ENCODE assay signal across 23 mouse cellular contexts in genomic region chr7:30593579-30594509, GRCm38 (mm10). TPM values are rescaled to one million over a fixed set of nuclear protein-coding genes. Genes with fewer than 3 reads are reported as not detected.
A peak's percentile ranks its signal among the peaks of the same experiment; 100 is the strongest.
DNase-seq lines count a peak whose midpoint lies in the region; ATAC-seq and TF ChIP-seq lines count a peak whose summit lies in the region.
"Had no signal": no experiment of that assay in that cellular context is flagged by ENCODE, and none has a peak within 500 bp of the region (broad histone marks: within the 10 kb centered on the region; RNA-seq: fewer than 3 reads in every experiment).

No protein-coding gene starts in this region.

- TF ChIP-seq CTCF in liver, postnatal 0 days (IDR thresholded peaks at IDR 0.05; ENCODE audit: low read depth), result no peak
- TF ChIP-seq CTCF in spleen, adult 2 months (IDR thresholded peaks at IDR 0.05; ENCODE audit: extremely low read depth, insufficient read depth, insufficient read length, insufficient replicate concordance), result no peak
- TF ChIP-seq CTCF in MEL (IDR thresholded peaks at IDR 0.05 in 2 of 3, conservative IDR thresholded peaks at IDR 0.05 in 1 of 3; ENCODE audit: control insufficient read depth in 1 of 3, insufficient read depth in 1 of 3, low read depth in 2 of 3, low read length in 3 of 3, poor library complexity in 1 of 3, severe bottlenecking in 1 of 3), result no peak

- WGBS in liver, embryonic 12.5 days (ENCODE audit: insufficient replicate concordance), result 58% methylated on average over 10 of the region's 10 CpGs
- 66% methylated on average over 10 of the region's 10 CpGs for WGBS in liver, postnatal 0 days (ENCODE audit: insufficient replicate concordance)
- WGBS in spleen, adult 2 months, result 62% methylated on average over 10 of the region's 10 CpGs

- H3K4me3 ChIP-seq in liver, embryonic 12.5 days, result no peak overlapping the region
- no peak overlapping the region for H3K4me3 ChIP-seq in liver, postnatal 0 days (ENCODE audit: low read depth, low read length)
- H3K4me3 ChIP-seq in spleen, adult 2 months (ENCODE audit: extremely low read depth, insufficient read depth, insufficient read length), result no peak overlapping the region
- H3K4me3 ChIP-seq in MEL (ENCODE audit: control insufficient read depth in 1 of 2, insufficient read depth in 1 of 2, low read depth in 2 of 2, low read length in 2 of 2), result peak overlapping the region; percentile 46 to 54
- H3K4me3 ChIP-seq: embryonic facial prominence, embryonic 10.5 days; forebrain, embryonic 13.5 days; heart, embryonic 12.5 days had no signal

- no peak for TF ChIP-seq EP300 in liver, postnatal 0 days (IDR thresholded peaks at IDR 0.05; ENCODE audit: low read depth)
- TF ChIP-seq EP300 in MEL (IDR thresholded peaks at IDR 0.05; ENCODE audit: low read depth in 1 of 2, low read length in 2 of 2), result peak; percentile 33 to 70; a peak in 3 of 4 replicates

- H3K9me3 ChIP-seq in liver, embryonic 12.5 days (replicated peaks), result no peaks in the 10 kb centered on the region
- H3K9me3 ChIP-seq in liver, postnatal 0 days (ENCODE audit: low read length), result no peaks in the 10 kb centered on the region
- no peaks in the 10 kb centered on the region for H3K9me3 ChIP-seq in MEL (replicated peaks; ENCODE audit: insufficient read depth, low read length)
- H3K9me3 ChIP-seq: embryonic facial prominence, embryonic 10.5 days; forebrain, embryonic 13.5 days; heart, embryonic 12.5 days had no signal

- peaks cover 10% of the 10 kb centered on the region for H3K79me2 ChIP-seq in MEL (ENCODE audit: control insufficient read depth, insufficient read depth, low read length, poor library complexity)

- H3K27ac ChIP-seq in liver, embryonic 12.5 days, result no peak overlapping the region
- H3K27ac ChIP-seq in liver, postnatal 0 days (ENCODE audit: low read depth), result no peak overlapping the region
- H3K27ac ChIP-seq in spleen, adult 2 months (ENCODE audit: insufficient read depth, low read length), result peak overlapping the region; percentile 80
- peak overlapping the region; percentile 84 for H3K27ac ChIP-seq in MEL (ENCODE audit: control insufficient read depth, low read depth, low read length)
- H3K27ac ChIP-seq: embryonic facial prominence, embryonic 10.5 days; forebrain, embryonic 13.5 days had no signal

- TF ChIP-seq POLR2A in spleen, adult 2 months (IDR thresholded peaks at IDR 0.05; ENCODE audit: low read depth, low read length), result no peak
- 0 out of 4 replicates have a peak, but pooled peaks of 1 of the 2 experiments have one; percentile 20 for TF ChIP-seq POLR2A in MEL (IDR thresholded peaks at IDR 0.05; ENCODE audit: control insufficient read depth in 1 of 2, insufficient read depth in 1 of 2, low read depth in 1 of 2, low read length in 2 of 2, poor library complexity in 1 of 2)

- no peak for DNase-seq in liver, postnatal 0 days
- no peak for DNase-seq in spleen, adult 2 months (ENCODE audit: low read depth in 1 of 2, low spot score in 2 of 2)
- DNase-seq in spleen, adult 18-20 months, result no peak
- DNase-seq in MEL (ENCODE audit: low read depth, low spot score), result peak; percentile 67
- no peak for DNase-seq in adrenal gland, postnatal 4 days (ENCODE audit: low spot score in 2 of 2)
- no peak for DNase-seq in heart, postnatal 4 days
- DNase-seq: cerebellum, adult 8-10 months; gastrocnemius, postnatal 10 days; heart, adult 11 months; heart, postnatal 14 days; kidney, adult 2 months; kidney, postnatal 10 days; liver; lung, adult 18-20 months; thymus, postnatal 4 days had no signal

- no peak for TF ChIP-seq RAD21 in MEL (IDR thresholded peaks at IDR 0.05; ENCODE audit: low read depth, low read length)

- H3K4me1 ChIP-seq in liver, embryonic 12.5 days, result peaks cover 29% of the 10 kb centered on the region
- H3K4me1 ChIP-seq in liver, postnatal 0 days (ENCODE audit: insufficient read depth), result 0 out of 2 replicates have a peak, but pooled peaks cover 13% of the 10 kb centered on the region
- H3K4me1 ChIP-seq in spleen, adult 2 months (ENCODE audit: control insufficient read depth, insufficient read depth, insufficient read length), result peaks cover 15% of the 10 kb centered on the region
- H3K4me1 ChIP-seq in MEL (ENCODE audit: control insufficient read depth in 1 of 2, insufficient read depth in 2 of 2, low read length in 2 of 2), result peaks cover 10 to 38% of the 10 kb centered on the region in 2 experiments; a peak in 3 of 4 replicates

- H3K9ac ChIP-seq in liver, embryonic 12.5 days, result no peak overlapping the region; the same call in 1 of the 2 replicates
- H3K9ac ChIP-seq in liver, postnatal 0 days (replicated peaks), result no peak overlapping the region
- peak overlapping the region; percentile 56 for H3K9ac ChIP-seq in MEL (ENCODE audit: control insufficient read depth, low read depth, low read length, poor library complexity, severe bottlenecking)
- H3K9ac ChIP-seq: forebrain, embryonic 13.5 days; heart, embryonic 12.5 days had no signal

- no peak for ATAC-seq in liver, embryonic 12.5 days
- ATAC-seq in liver, postnatal 0 days, result no peak
- ATAC-seq: forebrain, embryonic 13.5 days; hindbrain, embryonic 16.5 days had no signal

- H3K4me2 ChIP-seq in liver, embryonic 12.5 days, result peak overlapping the region; percentile 27; the same call in 1 of the 2 replicates
- no peak overlapping the region for H3K4me2 ChIP-seq in liver, postnatal 0 days (ENCODE audit: low read depth, low read length)
- H3K4me2 ChIP-seq: forebrain, embryonic 13.5 days; heart, embryonic 12.5 days had no signal

- H3K27me3 ChIP-seq in liver, embryonic 12.5 days (replicated peaks), result 0 out of 2 replicates have a peak, but pooled peaks cover 13% of the 10 kb centered on the region
- no peaks in the 10 kb centered on the region for H3K27me3 ChIP-seq in liver, postnatal 0 days (ENCODE audit: insufficient read depth, low read length)
- no peaks in the 10 kb centered on the region for H3K27me3 ChIP-seq in spleen, adult 2 months (ENCODE audit: control insufficient read depth, insufficient read depth, low read length)
- no peaks in the 10 kb centered on the region for H3K27me3 ChIP-seq in MEL (ENCODE audit: control insufficient read depth in 1 of 2, insufficient read depth in 2 of 2, low read length in 2 of 2)
- H3K27me3 ChIP-seq: forebrain, embryonic 13.5 days had no signal

- H3K36me3 ChIP-seq in liver, embryonic 12.5 days, result no peaks in the 10 kb centered on the region
- H3K36me3 ChIP-seq in liver, postnatal 0 days (replicated peaks; ENCODE audit: insufficient read depth, low read length), result no peaks in the 10 kb centered on the region
- H3K36me3 ChIP-seq in spleen, adult 2 months (ENCODE audit: control insufficient read depth, insufficient read depth, low read length), result no peaks in the 10 kb centered on the region
- peaks cover 0 to 11% of the 10 kb centered on the region in 2 experiments; a peak in 2 of 4 replicates for H3K36me3 ChIP-seq in MEL (ENCODE audit: control insufficient read depth in 1 of 2, insufficient read depth in 2 of 2, low read length in 2 of 2)
- H3K36me3 ChIP-seq: embryonic facial prominence, embryonic 10.5 days; heart, embryonic 12.5 days had no signal

RNA-seq across cellular contexts. Expression of gene Zbtb32, which starts 4.9 kb away (rescaled TPM):
- 0.17 and 0.20 TPM in 2 replicates for polyA plus RNA-seq in liver, embryonic 12.5 days (2016; fragmentation: Nextera tagmentation; extraction: Ambion mirVana)
- polyA plus RNA-seq in liver, postnatal 0 days (2015; fragmentation: Nextera tagmentation; extraction: Ambion mirVana), result 0.53 and 1.2 TPM in 2 replicates
- 10.2 and 10.3 TPM in 2 replicates for polyA plus RNA-seq in spleen, adult 2 months (2012; rRNA removed)
- total RNA-seq in MEL (2012; rRNA removed), result 20.1 and 25.9 TPM in 2 replicates
- polyA plus RNA-seq in MEL (2012; ENCODE audit: insufficient read depth in 1 of 2, insufficient read length in 2 of 2, low read depth in 1 of 2, low replicate concordance in 2 of 2, missing spikeins in 1 of 2), result 10 to 100 TPM in 1 of 2 experiments, not detected in 1; 32.8 TPM
- under 1 TPM in 1 of 2 experiments, not detected in 1; 0.65 TPM for total RNA-seq in adrenal gland, postnatal 4 days (2021)
- total RNA-seq in heart, postnatal 4 days (2021), result not detected
- total RNA-seq: gastrocnemius, postnatal 10 days; heart, postnatal 14 days; layer of hippocampus, adult 18-20 months; left cerebral cortex, postnatal 36 days; megakaryocyte-erythroid progenitor cell, adult 5-6 weeks had no signal

RNA-seq across cellular contexts. Expression of gene Kmt2b, which starts 5.3 kb away (rescaled TPM):
- polyA plus RNA-seq in liver, embryonic 12.5 days (2016; fragmentation: Nextera tagmentation; extraction: Ambion mirVana), result 4.5 and 4.9 TPM in 2 replicates
- polyA plus RNA-seq in liver, postnatal 0 days (2015; fragmentation: Nextera tagmentation; extraction: Ambion mirVana), result 1.9 and 3.1 TPM in 2 replicates
- polyA plus RNA-seq in spleen, adult 2 months (2012; rRNA removed), result 59.7 and 71.7 TPM in 2 replicates
- total RNA-seq in MEL (2012; rRNA removed), result 13.2 and 15.6 TPM in 2 replicates
- 10 to 100 TPM in 1 of 2 experiments, not detected in 1; 48.2 TPM for polyA plus RNA-seq in MEL (2012; ENCODE audit: insufficient read depth in 1 of 2, insufficient read length in 2 of 2, low read depth in 1 of 2, low replicate concordance in 2 of 2, missing spikeins in 1 of 2)
- total RNA-seq in adrenal gland, postnatal 4 days (2021), result 10 to 100 TPM; 71.4 to 84.4 TPM
- 10 to 100 TPM; 29.5 to 35.8 TPM for total RNA-seq in heart, postnatal 4 days (2021)

RNA-seq across cellular contexts. Expression of gene Upk1a, which starts 18.8 kb away (rescaled TPM):
- 0.25 and 0.33 TPM in 2 replicates for polyA plus RNA-seq in liver, embryonic 12.5 days (2016; fragmentation: Nextera tagmentation; extraction: Ambion mirVana)
- 0.07 and 0.14 TPM in 2 replicates for polyA plus RNA-seq in liver, postnatal 0 days (2015; fragmentation: Nextera tagmentation; extraction: Ambion mirVana)
- polyA plus RNA-seq in spleen, adult 2 months (2012; rRNA removed), result 0.88 and 1.2 TPM in 2 replicates
- 0.42 and 0.54 TPM in 2 replicates for total RNA-seq in MEL (2012; rRNA removed)
- 1 to 10 TPM in 1 of 2 experiments, not detected in 1; 1.6 TPM for polyA plus RNA-seq in MEL (2012; ENCODE audit: insufficient read depth in 1 of 2, insufficient read length in 2 of 2, low read depth in 1 of 2, low replicate concordance in 2 of 2, missing spikeins in 1 of 2)
- 1 to 10 TPM in 1 of 2 experiments, under 1 TPM in 1; 0.93 to 1.2 TPM for total RNA-seq in adrenal gland, postnatal 4 days (2021)
- under 1 TPM; 0.62 to 0.86 TPM for total RNA-seq in heart, postnatal 4 days (2021)

RNA-seq across cellular contexts. Expression of gene Igflr1, which starts 28.6 kb away (rescaled TPM):
- 3.0 and 3.9 TPM in 2 replicates for polyA plus RNA-seq in liver, embryonic 12.5 days (2016; fragmentation: Nextera tagmentation; extraction: Ambion mirVana)
- 0.52 and 1.2 TPM in 2 replicates for polyA plus RNA-seq in liver, postnatal 0 days (2015; fragmentation: Nextera tagmentation; extraction: Ambion mirVana)
- polyA plus RNA-seq in spleen, adult 2 months (2012; rRNA removed), result 17.0 and 19.0 TPM in 2 replicates
- total RNA-seq in MEL (2012; rRNA removed), result 1.3 and 1.7 TPM in 2 replicates
- 1 to 10 TPM in 1 of 2 experiments, not detected in 1; 3.1 TPM for polyA plus RNA-seq in MEL (2012; ENCODE audit: insufficient read depth in 1 of 2, insufficient read length in 2 of 2, low read depth in 1 of 2, low replicate concordance in 2 of 2, missing spikeins in 1 of 2)
- 1 to 10 TPM; 4.5 to 5.2 TPM for total RNA-seq in adrenal gland, postnatal 4 days (2021)
- total RNA-seq in heart, postnatal 4 days (2021), result 1 to 10 TPM; 1.1 to 1.2 TPM

RNA-seq across cellular contexts. Expression of gene Psenen, which starts 30.4 kb away (rescaled TPM):
- 83.3 and 87.9 TPM in 2 replicates for polyA plus RNA-seq in liver, embryonic 12.5 days (2016; fragmentation: Nextera tagmentation; extraction: Ambion mirVana)
- 85.3 and 94.5 TPM in 2 replicates for polyA plus RNA-seq in liver, postnatal 0 days (2015; fragmentation: Nextera tagmentation; extraction: Ambion mirVana)
- 85.2 and 86.9 TPM in 2 replicates for polyA plus RNA-seq in spleen, adult 2 months (2012; rRNA removed)
- 43.0 and 60.8 TPM in 2 replicates for total RNA-seq in MEL (2012; rRNA removed)
- 100 to 1,000 TPM in 1 of 2 experiments, not detected in 1; 157 TPM for polyA plus RNA-seq in MEL (2012; ENCODE audit: insufficient read depth in 1 of 2, insufficient read length in 2 of 2, low read depth in 1 of 2, low replicate concordance in 2 of 2, missing spikeins in 1 of 2)
- total RNA-seq in adrenal gland, postnatal 4 days (2021), result 100 to 1,000 TPM; 125 to 131 TPM
- total RNA-seq in heart, postnatal 4 days (2021), result 10 to 100 TPM; 80.0 to 83.8 TPM

Comparison
In these comparisons a context has a peak if more than half of its experiments do, and no peak if none do; other contexts are left out.
1. H3K27ac ChIP-seq: peak in spleen, adult 2 months (single experiment) and MEL (single experiment); none in liver, embryonic 12.5 days (single experiment) and liver, postnatal 0 days (single experiment).
2. H3K4me3 ChIP-seq: peak in MEL (2 of 2); none in liver, embryonic 12.5 days (single experiment), liver, postnatal 0 days (single experiment) and spleen, adult 2 months (single experiment).